Mouse (Mus musculus) lung, postnatal 0 days (tissue): Measurements from ENCODE around the gene Chmp1a. TPM values are rescaled to one million over a fixed set of nuclear protein-coding genes. Genes with fewer than 3 reads are reported as not detected.
A peak's percentile ranks its signal among the peaks of the same experiment; 100 is the strongest.

Source experiments
- ATAC-seq: fragments of 200-750 bp; cut with Nextera tagmentation; 2 replicates; pipeline ENCODE4 v1.8.0; 2017; ENCODE audit warnings: moderate library complexity
- DNase-seq: peaks from one replicate; pipeline ENCODE4 v3.0.0-alpha.2; 2016; ENCODE audit warnings: low spot score
- H3K27ac ChIP-seq: fragments of 300-500 bp; sonication (generic); 2 replicates; pipeline ENCODE4 v1.5.1; 2014; ENCODE audit warnings: antibody characterized with exemption, mild to moderate bottlenecking, low read length, mixed read lengths
- H3K27me3 ChIP-seq: fragments of 300-500 bp; sonication (generic); replicated peaks from 2 replicates; pipeline ENCODE4 v1.6.1; 2014; ENCODE audit warnings: low read length, mixed read lengths; ENCODE audit not compliant: insufficient read depth
- H3K36me3 ChIP-seq: fragments of 300-500 bp; sonication (generic); 2 replicates; pipeline ENCODE4 v1.6.1; 2014; ENCODE audit warnings: low read length, mixed read lengths; ENCODE audit not compliant: insufficient read depth
- H3K4me1 ChIP-seq: fragments of 300-500 bp; sonication (generic); 2 replicates; pipeline ENCODE4 v1.6.1; 2014; ENCODE audit warnings: antibody characterized with exemption, low read depth, low read length, mixed read lengths; ENCODE audit not compliant: insufficient read depth
- H3K4me2 ChIP-seq: fragments of 300-500 bp; sonication (generic); replicated peaks from 2 replicates; pipeline ENCODE4 v1.6.1; 2014; ENCODE audit warnings: low read depth, mild to moderate bottlenecking, low read length, moderate library complexity, mixed read lengths
- H3K4me3 ChIP-seq: fragments of 300-500 bp; sonication (generic); 2 replicates; pipeline ENCODE4 v1.5.1; 2014; ENCODE audit warnings: low read depth, low read length
- H3K9ac ChIP-seq: fragments of 300-500 bp; sonication (generic); replicated peaks from 2 replicates; pipeline ENCODE4 v1.6.1; 2014; ENCODE audit warnings: low read depth, mild to moderate bottlenecking
- H3K9me3 ChIP-seq: fragments of 300-500 bp; sonication (generic); 2 replicates; pipeline ENCODE4 v1.6.1; 2016; ENCODE audit warnings: low read length, mixed read lengths
- CTCF ChIP-seq: IDR thresholded peaks from 2 replicates; pipeline ENCODE4 v1.5.1; 2016; ENCODE audit warnings: antibody characterized with exemption, mild to moderate bottlenecking
- EP300 ChIP-seq: IDR thresholded peaks from 2 replicates; pipeline ENCODE4 v1.6.1; 2016; ENCODE audit warnings: antibody characterized with exemption, mild to moderate bottlenecking, control low read depth
- WGBS: fragments of 180-500 bp; shearing (Covaris S2); extraction: QIAGEN DNeasy Blood & Tissue Kit; methylation state at CpG from one replicate; pipeline ENCODE4 v1.1.7; 2014; 5-methylcytosine and 5-hydroxymethylcytosine counted together
- polyA plus RNA-seq: library from polyadenylated mRNA; unstranded; fragments of >200 nt; fragmentation: Nextera tagmentation; extraction: Ambion mirVana; gene quantifications from 2 replicates; pipeline ENCODE4 v1.2.1, GENCODE M21; 2015

The Chmp1a gene
- polyA plus RNA-seq, 1 experiment from 2014 or later: 130 TPM

DNA sequence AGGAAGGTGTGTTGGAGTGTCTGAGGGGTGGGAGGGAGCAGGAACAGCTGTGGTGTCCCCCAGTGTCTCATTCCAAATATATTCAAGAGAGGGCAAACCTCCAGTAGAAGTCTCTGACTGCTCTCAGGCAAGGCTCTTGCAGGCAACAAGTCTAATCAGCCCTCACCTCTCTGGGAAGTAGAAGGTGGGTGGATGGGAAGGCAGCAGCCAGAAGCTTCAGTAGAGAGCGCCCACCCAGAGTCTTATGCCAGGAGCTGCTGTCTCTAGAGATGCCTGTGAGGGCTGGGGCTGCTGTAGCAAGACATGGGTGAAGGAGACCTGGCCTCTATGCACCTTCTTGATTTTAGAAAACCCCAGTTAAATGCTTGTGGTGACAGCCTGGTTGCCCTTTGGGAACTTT, 15.9 kb upstream of the Chmp1a start:
- WGBS: 100% methylated on average over 1 of the region's 1 CpGs
- ATAC-seq: no peak

DNA sequence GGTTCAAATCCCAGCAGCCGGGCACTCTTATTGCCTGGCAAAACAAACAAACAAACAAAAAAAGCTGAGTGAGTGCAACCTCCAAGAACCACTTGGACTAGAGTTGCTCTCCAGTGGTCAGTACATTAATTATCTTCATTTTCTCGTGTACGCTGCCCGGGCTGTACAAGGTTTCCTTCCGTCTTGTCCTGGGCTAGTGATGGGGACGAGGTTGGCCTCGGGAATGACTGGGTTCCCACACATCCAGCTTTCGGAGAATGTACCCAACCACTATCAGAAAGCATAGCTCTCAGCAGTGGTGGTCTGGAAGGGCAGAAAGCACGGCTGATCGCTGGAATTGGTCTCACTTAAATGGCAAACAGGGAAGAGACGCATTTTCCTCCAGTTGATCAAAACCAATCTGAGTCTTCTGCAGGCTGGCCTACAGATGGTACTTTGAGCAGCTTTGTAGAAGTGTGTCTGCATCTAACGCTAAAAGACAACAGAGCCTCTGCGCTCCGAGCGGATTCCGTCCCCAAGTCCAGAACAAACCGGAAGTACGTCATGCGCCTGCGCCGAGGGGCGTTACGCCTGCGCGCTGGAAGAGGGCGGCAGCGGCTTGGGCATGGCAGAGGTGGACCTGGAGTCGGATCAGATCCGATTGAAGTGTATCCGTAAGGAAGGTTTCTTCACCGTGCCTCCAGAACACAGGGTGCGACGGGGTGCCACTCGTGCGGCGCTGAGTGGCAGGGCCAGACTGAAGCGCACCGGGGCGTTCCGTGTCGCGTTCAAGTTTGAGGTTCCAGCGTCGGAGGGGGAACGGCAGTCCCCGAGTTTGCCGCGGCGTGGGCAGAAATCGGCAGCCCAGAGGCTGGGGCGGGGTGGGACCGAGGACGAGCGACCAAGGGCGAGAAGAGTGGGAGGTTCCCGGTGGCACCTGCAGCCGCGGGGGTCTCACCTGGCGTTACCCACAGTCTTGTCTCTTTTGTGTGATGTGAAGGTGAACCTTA, 12.0 kb upstream of the Chmp1a start, which contains the start of gene Cdk10:
TSS of gene Cdk10 (plus strand) at position 565 of the 989 bp plus-strand sequence.
- Histone ChIP-seq H3K4me3 (peak within 1 kb of the TSS; percentile 60), H3K27ac (peak within 1 kb of the TSS; percentile 86), H3K4me2 (peak within 1 kb of the TSS; percentile 91), H3K27me3 (no peaks in the 10 kb centered on the region), H3K36me3 (no peaks in the 10 kb centered on the region), H3K9ac (peak within 1 kb of the TSS; percentile 81), H3K9me3 (no peaks in the 10 kb centered on the region), H3K4me1 (peaks cover 3% of the 10 kb centered on the region; the same call in 1 of the 2 replicates)
- DNase-seq (peak; percentile 93), ATAC-seq (peak; percentile 95)
- TF ChIP-seq EP300 (no peak), CTCF (peak; percentile 13; the same call in 1 of the 2 replicates)
- WGBS: 2% methylated on average over 59 of the region's 59 CpGs

More for the DNA sequence above, 15.9 kb upstream of the Chmp1a start:
- H3K4me3 ChIP-seq: no peak overlapping the region
- no peak for TF ChIP-seq EP300
- TF ChIP-seq CTCF: no peak
- peaks cover 3% of the 10 kb centered on the region; the same call in 1 of the 2 replicates for H3K4me1 ChIP-seq
- no peak for DNase-seq
- H3K9me3 ChIP-seq: no peaks in the 10 kb centered on the region
- H3K36me3 ChIP-seq: no peaks in the 10 kb centered on the region
- H3K27ac ChIP-seq: no peak overlapping the region
- no peak overlapping the region for H3K4me2 ChIP-seq
- H3K9ac ChIP-seq: no peak overlapping the region
- H3K27me3 ChIP-seq: no peaks in the 10 kb centered on the region

DNA sequence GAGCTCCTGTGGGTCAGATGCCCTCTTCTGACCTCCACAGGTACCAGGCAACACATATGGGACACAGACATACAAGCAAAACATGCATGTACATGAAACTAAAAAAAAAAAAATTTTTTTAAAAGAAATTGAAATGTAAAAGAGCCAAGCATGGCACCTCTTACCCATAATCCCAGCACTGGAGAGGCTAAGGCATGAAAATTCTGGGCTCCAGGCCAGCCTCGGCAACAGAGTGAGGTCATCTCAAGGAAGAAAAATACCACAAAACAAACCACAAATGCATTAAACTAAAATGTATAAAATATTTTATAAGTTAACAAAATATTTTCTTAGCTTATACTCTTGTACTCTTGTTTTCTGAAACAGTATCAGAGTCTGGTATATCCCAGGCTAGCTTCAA, 8.4 kb upstream of the Chmp1a start:
- WGBS: 48% methylated on average over 1 of the region's 1 CpGs
- Histone ChIP-seq H3K4me3 (no peak overlapping the region), H3K36me3 (no peaks in the 10 kb centered on the region), H3K27me3 (no peaks in the 10 kb centered on the region), H3K27ac (no peak overlapping the region), H3K4me1 (0 out of 2 replicates have a peak, but pooled peaks cover 3% of the 10 kb centered on the region), H3K9ac (no peak overlapping the region), H3K9me3 (no peaks in the 10 kb centered on the region), H3K4me2 (no peak overlapping the region)
- TF ChIP-seq CTCF (no peak), EP300 (no peak)
- ATAC-seq (no peak), DNase-seq (no peak)

DNA sequence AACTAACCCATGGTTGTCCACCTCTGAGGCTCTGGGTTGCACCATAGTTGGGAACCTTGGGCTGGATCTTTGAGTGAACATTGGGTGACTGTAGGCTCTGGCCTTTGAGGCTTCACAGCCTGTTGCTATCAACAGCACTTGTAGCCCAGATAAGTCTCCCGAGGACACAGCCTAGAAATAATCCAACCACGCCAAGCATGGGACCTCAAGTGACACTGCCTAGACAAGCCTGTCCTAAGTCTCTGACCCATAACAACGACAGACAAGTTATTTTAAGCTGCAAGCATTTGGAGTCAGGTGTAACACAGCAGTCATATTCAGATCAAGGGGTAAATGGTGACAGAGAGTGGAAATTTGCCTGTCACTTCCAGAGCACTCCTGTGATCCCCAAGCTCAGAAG, 2.9 kb upstream of the Chmp1a start:
- Histone ChIP-seq H3K4me3 (no peak overlapping the region), H3K4me1 (peaks cover 8% of the 10 kb centered on the region; the same call in 1 of the 2 replicates), H3K9me3 (no peaks in the 10 kb centered on the region), H3K27ac (no peak overlapping the region), H3K9ac (no peak overlapping the region), H3K27me3 (no peaks in the 10 kb centered on the region), H3K4me2 (no peak overlapping the region), H3K36me3 (no peaks in the 10 kb centered on the region)
- WGBS: 68% methylated on average over 3 of the region's 3 CpGs
- TF ChIP-seq EP300: no peak
- no peak for DNase-seq
- ATAC-seq: no peak

DNA sequence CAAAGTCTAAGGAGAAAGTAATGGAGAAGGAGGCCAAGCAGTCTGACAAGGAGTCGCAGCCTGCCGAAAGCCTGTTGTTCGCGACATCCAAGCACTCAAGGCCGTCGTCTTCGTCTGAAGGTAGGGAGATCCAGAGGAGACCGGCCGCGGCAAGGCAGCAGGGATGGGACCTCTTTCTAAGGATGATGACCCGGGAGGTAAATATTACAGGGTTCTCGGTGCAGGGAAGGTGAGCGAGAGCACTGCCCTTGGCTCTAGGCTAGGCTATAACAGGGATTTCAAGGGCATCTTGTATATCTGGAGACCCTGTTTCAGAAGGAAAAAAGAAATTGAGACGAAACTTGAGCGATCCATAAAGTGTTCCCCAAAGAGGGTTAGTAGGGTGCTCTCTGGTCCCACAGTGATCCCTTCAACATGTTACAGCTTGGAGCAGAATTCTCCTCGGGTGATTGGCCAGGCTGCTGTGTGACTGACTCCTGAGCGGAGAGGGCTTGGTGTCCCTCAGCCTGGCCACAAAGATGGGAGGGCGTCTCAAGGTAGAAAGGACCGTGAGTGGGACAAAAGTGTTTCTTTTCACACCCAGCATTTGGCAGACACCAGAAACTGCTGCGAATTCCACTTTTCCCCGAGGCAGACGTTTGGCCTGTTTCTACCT, 682 bp upstream of the Chmp1a start:
- 12% methylated on average over 22 of the region's 22 CpGs for WGBS
- H3K27ac ChIP-seq: 0 out of 2 replicates have a peak overlapping the region, but pooled peaks have one; percentile 11

DNA sequence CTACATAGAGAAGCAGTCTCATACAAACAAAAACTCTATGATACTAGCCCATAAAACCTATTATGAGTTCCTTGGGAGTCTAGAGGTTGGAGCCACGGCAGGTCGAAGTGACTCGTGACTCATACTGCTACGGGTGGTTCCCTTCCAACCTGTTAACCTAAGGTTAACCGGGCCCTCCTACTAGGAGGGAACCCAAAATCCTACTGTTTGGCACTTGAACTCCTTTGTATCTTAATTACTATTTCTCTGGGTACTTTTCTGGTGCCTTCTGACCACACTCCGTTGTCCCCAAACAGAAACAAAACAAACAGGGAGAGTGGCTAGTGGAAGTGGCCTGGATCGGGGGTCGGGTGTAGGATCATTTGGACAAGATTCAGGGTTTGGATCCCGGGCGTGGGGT, 687 bp downstream of the Chmp1a start:
- TF ChIP-seq EP300 (no peak), CTCF (no peak)
- H3K4me2 ChIP-seq: peak overlapping the region; percentile 88
- peaks cover 12% of the 10 kb centered on the region; the same call in 1 of the 2 replicates for H3K36me3 ChIP-seq
- H3K27me3 ChIP-seq: no peaks in the 10 kb centered on the region
- peak overlapping the region; percentile 96 for H3K9ac ChIP-seq
- ATAC-seq (no peak), DNase-seq (no peak)
- peak overlapping the region; percentile 73 for H3K4me3 ChIP-seq
- H3K4me1 ChIP-seq: peaks cover 8% of the 10 kb centered on the region; the same call in 1 of the 2 replicates
- H3K9me3 ChIP-seq: no peaks in the 10 kb centered on the region
- 27% methylated on average over 10 of the region's 10 CpGs for WGBS
- peak overlapping the region; percentile 61 for H3K27ac ChIP-seq

More for the DNA sequence above, 682 bp upstream of the Chmp1a start:
- no peaks in the 10 kb centered on the region for H3K27me3 ChIP-seq
- ATAC-seq (peak; percentile 15), DNase-seq (no peak)
- peak overlapping the region; percentile 73 for H3K4me3 ChIP-seq
- TF ChIP-seq CTCF (no peak), EP300 (no peak)
- H3K9me3 ChIP-seq: no peaks in the 10 kb centered on the region
- H3K36me3 ChIP-seq: peaks cover 12% of the 10 kb centered on the region; the same call in 1 of the 2 replicates
- H3K4me1 ChIP-seq: peaks cover 8% of the 10 kb centered on the region; the same call in 1 of the 2 replicates
- H3K4me2 ChIP-seq: peak overlapping the region; percentile 88
- H3K9ac ChIP-seq: peak overlapping the region; percentile 96
